Mouse (Mus musculus): Measurements from ENCODE around the gene Tbc1d1.

DNA sequence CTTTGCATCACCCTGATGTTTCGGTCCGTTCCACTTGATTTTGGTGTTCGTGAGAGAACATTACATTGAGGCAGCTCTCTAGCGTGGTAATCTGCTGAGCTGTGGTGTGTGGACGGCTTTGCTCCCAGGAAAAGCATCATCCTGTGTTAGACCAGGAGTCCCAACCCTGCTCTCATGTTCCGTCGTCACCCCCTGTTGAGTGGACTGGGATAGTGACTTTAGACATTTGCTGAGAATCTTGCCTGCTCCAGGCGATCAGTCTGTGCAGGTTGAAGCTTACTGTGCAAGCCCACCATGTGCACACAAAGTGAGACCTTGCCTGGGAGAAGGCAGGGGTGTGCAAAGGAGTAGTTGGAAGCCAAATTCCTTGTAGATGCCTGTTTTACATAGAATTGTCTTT is 85.8 kb downstream of the Tbc1d1 start:
- TF ChIP-seq POLR2AphosphoS2 (IDR thresholded peaks at IDR 0.05; ENCODE audit: low read depth, low read length), result no peak
- no peak for TF ChIP-seq CTCF (conservative IDR thresholded peaks at IDR 0.05 in 1 of 2, IDR thresholded peaks at IDR 0.05 in 1 of 2; ENCODE audit: low read depth in 2 of 2, low read length in 2 of 2)
- no peak for TF ChIP-seq POLR2A (IDR thresholded peaks at IDR 0.05; ENCODE audit: low read depth, low read length)
- TF ChIP-seq USF2 (conservative IDR thresholded peaks at IDR 0.05; ENCODE audit: low read depth, low read length), result no peak
- no peak for TF ChIP-seq ZNF384 (IDR thresholded peaks at IDR 0.05; ENCODE audit: low read depth, low read length)
